Mouse (Mus musculus) midbrain, embryonic 13.5 days (tissue): Measurements from ENCODE around the gene Guk1. TPM values are rescaled to one million over a fixed set of nuclear protein-coding genes. Genes with fewer than 3 reads are reported as not detected.

Source experiments
- ATAC-seq: fragments of 200-750 bp; cut with Nextera tagmentation; 2 replicates; pipeline ENCODE4 v1.8.0; 2017; ENCODE audit warnings: mild to moderate bottlenecking, moderate TSS enrichment, moderate library complexity
- H3K27ac ChIP-seq: fragments of 300-500 bp; sonication (generic); 2 replicates; pipeline ENCODE4 v1.5.1; 2015; ENCODE audit warnings: inconsistent platforms, mild to moderate bottlenecking, moderate library complexity
- H3K27me3 ChIP-seq: fragments of 300-500 bp; sonication (generic); 2 replicates; pipeline ENCODE4 v1.6.1; 2015; ENCODE audit warnings: mild to moderate bottlenecking, inconsistent platforms
- H3K36me3 ChIP-seq: fragments of 300-500 bp; sonication (generic); 2 replicates; pipeline ENCODE4 v1.6.1; 2015; ENCODE audit warnings: mild to moderate bottlenecking, inconsistent platforms
- H3K4me1 ChIP-seq: fragments of 300-500 bp; sonication (generic); replicated peaks from 2 replicates; pipeline ENCODE4 v1.6.1; 2015; ENCODE audit warnings: inconsistent platforms
- H3K4me2 ChIP-seq: fragments of 300-500 bp; sonication (generic); replicated peaks from 2 replicates; pipeline ENCODE4 v1.6.1; 2015; ENCODE audit warnings: moderate library complexity, mild to moderate bottlenecking, inconsistent platforms
- H3K4me3 ChIP-seq: fragments of 300-500 bp; sonication (generic); replicated peaks from 2 replicates; pipeline ENCODE4 v1.5.1; 2015; ENCODE audit warnings: mild to moderate bottlenecking, inconsistent platforms
- H3K9ac ChIP-seq: fragments of 300-500 bp; sonication (generic); replicated peaks from 2 replicates; pipeline ENCODE4 v1.6.1; 2015; ENCODE audit warnings: mild to moderate bottlenecking, inconsistent platforms
- H3K9me3 ChIP-seq: fragments of 300-500 bp; sonication (generic); 2 replicates; pipeline ENCODE4 v1.6.1; 2016; ENCODE audit warnings: mild to moderate bottlenecking, inconsistent platforms
- WGBS: fragments of 180-500 bp; shearing (Covaris S2); methylation state at CpG from one replicate; pipeline ENCODE4 v1.1.7; 2015; 5-methylcytosine and 5-hydroxymethylcytosine counted together
- polyA plus RNA-seq: library from polyadenylated mRNA; unstranded; fragments of >200 nt; fragmentation: Nextera tagmentation; extraction: Ambion mirVana; gene quantifications from 2 replicates; pipeline ENCODE4 v1.2.1, GENCODE M21; 2015

The Guk1 gene
- polyA plus RNA-seq, 1 experiment from 2014 or later = 159 TPM

- peak; percentile 34; the same call in 1 of the 2 replicates for ATAC-seq
- Histone ChIP-seq H3K36me3 (no peaks in the 10 kb centered on the region), H3K27ac (no peak overlapping the region), H3K4me1 (peaks cover 8% of the 10 kb centered on the region), H3K4me2 (peak overlapping the region; percentile 19), H3K9ac (no peak overlapping the region), H3K27me3 (peaks cover 64% of the 10 kb centered on the region), H3K9me3 (no peaks in the 10 kb centered on the region), H3K4me3 (0 out of 2 replicates have a peak overlapping the region, but pooled peaks have one; percentile 1)
- WGBS = 6% methylated on average over 35 of the region's 35 CpGs
Measured at GRCm38 (mm10) chr11:59134373-59134997, 57.5 kb downstream of the Guk1 start.

Other genes starting within 250 kb of the Guk1 start
- gene Hist3h2ba, start 243.3 kb downstream of the Guk1 start, polyA plus RNA-seq = 383 and 402 TPM in 2 replicates
- gene Hist3h2a, start 237.5 kb downstream of the Guk1 start, polyA plus RNA-seq = 149 and 155 TPM in 2 replicates
- gene Trim17, start 237.5 kb downstream of the Guk1 start, polyA plus RNA-seq = 1.1 and 1.3 TPM in 2 replicates
- gene Trim11, start 214.1 kb downstream of the Guk1 start, polyA plus RNA-seq = 18.7 and 21.9 TPM in 2 replicates
- gene Obscn, start 55.8 kb downstream of the Guk1 start, polyA plus RNA-seq = 0.04 and 0.08 TPM in 2 replicates
- 7.2 and 7.6 TPM in 2 replicates for gene Iba57, start 28.5 kb downstream of the Guk1 start, polyA plus RNA-seq
- gene Gjc2, start 9.0 kb downstream of the Guk1 start, polyA plus RNA-seq = 0.35 TPM in 1 of 2 replicates, not detected in the other
- gene Mrpl55, start 10.3 kb upstream of the Guk1 start, polyA plus RNA-seq = 95.9 and 96.5 TPM in 2 replicates
- gene 2310033P09Rik, start 16.1 kb upstream of the Guk1 start, polyA plus RNA-seq = 32.5 and 32.6 TPM in 2 replicates
- gene Arf1, start 36.1 kb upstream of the Guk1 start, polyA plus RNA-seq = 602 and 607 TPM in 2 replicates
- 0.68 and 3.0 TPM in 2 replicates for gene Wnt3a, start 98.5 kb upstream of the Guk1 start, polyA plus RNA-seq
- gene Wnt9a, start 114.7 kb upstream of the Guk1 start, polyA plus RNA-seq = 2.9 and 6.0 TPM in 2 replicates
- not detected in 2 replicates for gene Prss38, start 183.4 kb upstream of the Guk1 start, polyA plus RNA-seq